Mouse (Mus musculus) heart, embryonic 10.5 days (tissue): Measurements from ENCODE around the gene Prss27. TPM values are rescaled to one million over a fixed set of nuclear protein-coding genes. Genes with fewer than 3 reads are reported as not detected.

Source experiments
- DNase-seq: peaks from one replicate; pipeline ENCODE4 v3.0.0-alpha.2; 2017; ENCODE audit warnings: low spot score
- H3K27ac ChIP-seq: fragments of 300-500 bp; sonication (generic); 2 replicates; pipeline ENCODE4 v1.5.1; 2016; ENCODE audit warnings: mild to moderate bottlenecking
- H3K27me3 ChIP-seq: fragments of 300-500 bp; sonication (generic); 2 replicates; pipeline ENCODE4 v1.6.1; 2016; ENCODE audit warnings: mild to moderate bottlenecking; ENCODE audit not compliant: poor library complexity, insufficient read depth, severe bottlenecking
- H3K36me3 ChIP-seq: fragments of 300-500 bp; sonication (generic); 2 replicates; pipeline ENCODE4 v1.6.1; 2016; ENCODE audit warnings: mild to moderate bottlenecking, moderate library complexity
- H3K4me1 ChIP-seq: fragments of 300-500 bp; sonication (generic); 2 replicates; pipeline ENCODE4 v1.6.1; 2016; ENCODE audit warnings: mild to moderate bottlenecking
- H3K4me3 ChIP-seq: fragments of 300-500 bp; sonication (generic); 2 replicates; pipeline ENCODE4 v1.5.1; 2016; ENCODE audit warnings: mild to moderate bottlenecking, moderate library complexity
- H3K9me3 ChIP-seq: fragments of 300-500 bp; sonication (generic); 2 replicates; pipeline ENCODE4 v1.6.1; 2016; ENCODE audit warnings: mild to moderate bottlenecking, moderate library complexity
- WGBS: fragments of 180-500 bp; shearing (Covaris S2); methylation state at CpG from one replicate; pipeline ENCODE4 v1.1.7; 2016; 5-methylcytosine and 5-hydroxymethylcytosine counted together
- polyA plus RNA-seq: library from polyadenylated mRNA; unstranded; fragments of >200 nt; fragmentation: Nextera tagmentation; extraction: Ambion mirVana; gene quantifications from 2 replicates; pipeline ENCODE4 v1.2.1, GENCODE M21; 2016

Gene Prss27
- polyA plus RNA-seq, 1 experiment from 2014 or later: 0.38 TPM

DNA sequence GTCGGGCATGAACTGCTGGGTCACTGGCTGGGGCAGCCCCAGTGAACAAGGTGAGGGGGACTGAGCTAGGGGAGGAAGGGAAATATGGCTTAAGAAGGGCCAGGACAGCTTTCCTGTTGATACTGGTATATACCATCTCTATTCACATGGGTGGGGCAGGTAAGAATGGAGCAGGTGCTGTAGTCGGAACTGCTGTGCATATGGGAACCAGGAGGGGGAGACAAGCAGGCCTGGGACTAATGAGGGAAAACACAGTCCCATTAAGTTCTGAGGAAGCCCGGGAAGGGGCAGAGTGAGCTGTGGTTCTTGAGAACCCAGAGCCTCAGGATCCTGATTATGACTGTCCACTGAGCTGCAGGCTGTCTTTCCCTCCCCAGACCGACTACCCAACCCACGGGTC is 6.5 kb downstream of the Prss27 start:
- 70% methylated on average over 5 of the region's 5 CpGs for WGBS

DNA sequence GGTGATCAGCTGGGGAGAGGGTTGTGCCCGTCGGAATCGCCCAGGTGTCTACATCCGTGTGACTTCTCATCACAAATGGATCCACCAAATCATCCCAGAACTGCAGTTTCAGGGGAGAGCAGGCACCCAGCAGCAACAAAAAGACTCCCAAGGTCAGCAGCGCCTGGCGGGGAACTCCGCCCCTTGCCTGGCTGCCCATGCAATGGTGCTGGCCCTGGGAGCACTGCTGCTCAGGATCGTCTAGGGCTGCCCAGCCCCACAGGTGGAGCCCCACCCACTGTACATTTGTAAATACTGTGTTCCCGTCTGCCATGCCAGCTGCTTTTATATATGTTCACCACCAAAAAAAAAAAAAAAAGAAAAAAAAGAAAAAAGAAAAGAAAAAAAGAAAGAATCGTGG is 7.7 kb downstream of the Prss27 start:
- no peak for DNase-seq
- Histone ChIP-seq H3K27me3 (no peaks in the 10 kb centered on the region), H3K4me3 (no peak overlapping the region), H3K4me1 (no peaks in the 10 kb centered on the region), H3K36me3 (peaks cover 41% of the 10 kb centered on the region), H3K27ac (no peak overlapping the region), H3K9me3 (no peaks in the 10 kb centered on the region)
- WGBS: 72% methylated on average over 10 of the region's 10 CpGs

More for the DNA sequence above, 6.5 kb downstream of the Prss27 start:
- no peak for DNase-seq
- Histone ChIP-seq H3K27ac (no peak overlapping the region), H3K27me3 (no peaks in the 10 kb centered on the region), H3K36me3 (peaks cover 31% of the 10 kb centered on the region), H3K4me3 (no peak overlapping the region), H3K9me3 (0 out of 2 replicates have a peak, but pooled peaks cover 3% of the 10 kb centered on the region), H3K4me1 (no peaks in the 10 kb centered on the region)

DNA sequence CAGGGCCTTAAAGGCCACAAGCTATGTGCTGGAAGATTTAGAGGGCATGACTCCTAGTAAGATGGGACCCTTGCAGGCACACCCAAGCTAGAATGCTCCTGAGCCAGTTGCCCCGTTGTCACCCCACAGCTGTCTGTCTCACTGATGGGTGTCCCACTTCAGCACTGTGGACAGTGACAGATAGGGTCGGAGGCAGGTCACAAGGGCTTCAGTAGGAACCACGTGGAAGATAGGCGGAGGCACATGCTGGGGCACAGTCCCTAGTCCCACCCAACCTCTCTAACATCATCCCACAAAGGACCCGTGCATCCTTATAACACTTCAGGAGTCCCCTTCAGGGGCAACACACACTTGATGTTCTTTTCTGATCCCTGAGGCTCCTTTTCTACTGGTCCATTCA is 8.1 kb downstream of the Prss27 start:
- Histone ChIP-seq H3K36me3 (peaks cover 45% of the 10 kb centered on the region), H3K4me1 (no peaks in the 10 kb centered on the region), H3K9me3 (no peaks in the 10 kb centered on the region), H3K4me3 (no peak overlapping the region), H3K27me3 (no peaks in the 10 kb centered on the region), H3K27ac (no peak overlapping the region)
- WGBS: 32% methylated on average over 5 of the region's 5 CpGs
- no peak for DNase-seq

GRCm38 (mm10) chr17:24048053-24048452 is 10.1 kb downstream of the Prss27 start:
- 91% methylated on average over 5 of the region's 5 CpGs for WGBS
- Histone ChIP-seq H3K4me1 (no peaks in the 10 kb centered on the region), H3K36me3 (peaks cover 63% of the 10 kb centered on the region), H3K4me3 (no peak overlapping the region), H3K27me3 (no peaks in the 10 kb centered on the region), H3K9me3 (no peaks in the 10 kb centered on the region), H3K27ac (no peak overlapping the region)
- DNase-seq: no peak

- DNase-seq: no peak
- Histone ChIP-seq H3K9me3 (no peaks in the 10 kb centered on the region), H3K36me3 (peaks cover 72% of the 10 kb centered on the region), H3K27me3 (no peaks in the 10 kb centered on the region), H3K27ac (no peak overlapping the region), H3K4me1 (no peaks in the 10 kb centered on the region), H3K4me3 (no peak overlapping the region)
- WGBS: 92% methylated on average over 8 of the region's 8 CpGs
Measured at GRCm38 (mm10) chr17:24049008-24049407, 11.1 kb downstream of the Prss27 start.

- Histone ChIP-seq H3K4me1 (no peaks in the 10 kb centered on the region), H3K36me3 (peaks cover 93% of the 10 kb centered on the region), H3K27ac (no peak overlapping the region), H3K9me3 (no peaks in the 10 kb centered on the region), H3K4me3 (no peak overlapping the region), H3K27me3 (no peaks in the 10 kb centered on the region)
- WGBS: 92% methylated on average over 14 of the region's 14 CpGs
- no peak for DNase-seq
Measured at GRCm38 (mm10) chr17:24056636-24057625, 19.0 kb downstream of the Prss27 start.

GRCm38 (mm10) chr17:24057730-24058245 is 19.8 kb downstream of the Prss27 start:
- no peak for DNase-seq
- Histone ChIP-seq H3K27me3 (no peaks in the 10 kb centered on the region), H3K4me1 (0 out of 2 replicates have a peak, but pooled peaks cover 5% of the 10 kb centered on the region), H3K36me3 (peaks cover 91% of the 10 kb centered on the region), H3K9me3 (no peaks in the 10 kb centered on the region), H3K27ac (no peak overlapping the region), H3K4me3 (no peak overlapping the region)
- 90% methylated on average over 5 of the region's 5 CpGs for WGBS

DNA sequence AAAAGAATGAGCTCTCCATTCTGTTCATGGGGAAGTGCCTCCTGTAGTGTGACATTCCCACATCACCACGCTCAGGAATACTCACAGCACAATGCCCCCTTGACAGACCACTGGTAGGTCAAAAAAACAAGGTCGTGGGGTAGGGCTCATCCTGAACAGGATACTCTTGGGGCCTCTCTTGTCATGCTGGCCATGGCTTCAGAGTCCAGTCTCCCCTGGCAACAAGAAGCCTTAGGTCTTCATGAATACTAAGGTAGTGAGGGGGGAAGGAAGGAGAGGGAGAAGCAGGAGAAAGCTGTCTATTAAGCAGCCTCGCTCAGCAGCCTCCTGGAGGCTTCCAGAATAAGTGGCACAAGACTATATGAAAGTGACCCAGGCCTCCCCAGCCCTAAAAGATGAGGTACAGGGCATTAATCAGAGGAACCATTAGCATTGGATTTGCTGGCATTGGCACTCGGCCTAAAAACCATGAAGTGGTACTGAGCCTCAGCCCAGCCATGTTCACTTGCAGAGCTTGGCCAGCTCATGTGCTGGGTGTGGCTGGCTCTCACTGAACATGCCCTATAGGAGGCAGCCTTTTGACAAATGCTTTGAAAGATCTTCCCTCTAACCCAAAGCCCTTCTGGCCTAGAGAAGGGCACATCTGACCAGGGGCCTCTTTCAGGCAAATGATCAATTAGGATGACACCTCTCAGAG is 24.7 kb downstream of the Prss27 start:
- Histone ChIP-seq H3K9me3 (no peaks in the 10 kb centered on the region), H3K27me3 (no peaks in the 10 kb centered on the region), H3K36me3 (peaks cover 75% of the 10 kb centered on the region), H3K4me3 (no peak overlapping the region), H3K27ac (no peak overlapping the region), H3K4me1 (0 out of 2 replicates have a peak, but pooled peaks cover 7% of the 10 kb centered on the region)
- no peak for DNase-seq
- 71% methylated on average over 4 of the region's 4 CpGs for WGBS

DNA sequence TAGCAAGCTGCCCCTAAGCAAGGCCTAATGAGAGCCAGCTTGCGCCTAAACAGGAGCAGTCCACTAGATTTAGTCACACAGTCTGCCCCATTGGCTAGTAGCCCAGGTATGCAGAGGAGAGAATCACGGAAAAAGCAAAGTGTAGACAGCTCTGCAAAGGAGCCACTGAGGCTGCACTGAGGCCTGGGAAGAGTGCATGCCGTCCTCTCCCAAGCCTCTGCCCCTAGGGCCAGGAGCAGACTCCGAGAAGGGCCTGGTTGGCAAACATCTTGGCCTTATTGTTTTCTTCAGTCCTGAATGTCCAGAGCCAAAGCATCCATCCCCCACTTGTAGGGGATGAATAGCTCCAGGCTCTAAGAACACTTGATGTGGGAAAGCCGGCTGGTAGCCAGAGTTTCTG is 30.3 kb downstream of the Prss27 start:
- 92% methylated on average over 5 of the region's 5 CpGs for WGBS
- Histone ChIP-seq H3K9me3 (no peaks in the 10 kb centered on the region), H3K4me1 (peaks cover 7% of the 10 kb centered on the region), H3K27ac (no peak overlapping the region), H3K27me3 (no peaks in the 10 kb centered on the region), H3K36me3 (peaks cover 43% of the 10 kb centered on the region), H3K4me3 (no peak overlapping the region)
- no peak for DNase-seq

GRCm38 (mm10) chr17:24069531-24069930 is 31.6 kb downstream of the Prss27 start:
- Histone ChIP-seq H3K27ac (no peak overlapping the region), H3K36me3 (peaks cover 34% of the 10 kb centered on the region)
- 85% methylated on average over 3 of the region's 3 CpGs for WGBS

GRCm38 (mm10) chr17:24072919-24073696 is 35.2 kb downstream of the Prss27 start, which contains the start of gene Kctd5:
Kctd5 (minus strand) TSS chr17:24073485.
- Histone ChIP-seq H3K27ac (peak within 1 kb of the TSS; percentile 94), H3K27me3 (no peaks in the 10 kb centered on the region), H3K4me1 (peaks cover 7% of the 10 kb centered on the region), H3K9me3 (no peaks in the 10 kb centered on the region), H3K4me3 (peak within 1 kb of the TSS; percentile 88), H3K36me3 (peaks cover 22% of the 10 kb centered on the region)
- 0% methylated on average over 62 of the region's 62 CpGs for WGBS
- DNase-seq: peak; percentile 96

More at GRCm38 (mm10) chr17:24069531-24069930, 31.6 kb downstream of the Prss27 start:
- no peaks in the 10 kb centered on the region for H3K27me3 ChIP-seq
- no peak overlapping the region for H3K4me3 ChIP-seq
- H3K9me3 ChIP-seq: no peaks in the 10 kb centered on the region
- H3K4me1 ChIP-seq: peaks cover 7% of the 10 kb centered on the region
- no peak for DNase-seq

DNA sequence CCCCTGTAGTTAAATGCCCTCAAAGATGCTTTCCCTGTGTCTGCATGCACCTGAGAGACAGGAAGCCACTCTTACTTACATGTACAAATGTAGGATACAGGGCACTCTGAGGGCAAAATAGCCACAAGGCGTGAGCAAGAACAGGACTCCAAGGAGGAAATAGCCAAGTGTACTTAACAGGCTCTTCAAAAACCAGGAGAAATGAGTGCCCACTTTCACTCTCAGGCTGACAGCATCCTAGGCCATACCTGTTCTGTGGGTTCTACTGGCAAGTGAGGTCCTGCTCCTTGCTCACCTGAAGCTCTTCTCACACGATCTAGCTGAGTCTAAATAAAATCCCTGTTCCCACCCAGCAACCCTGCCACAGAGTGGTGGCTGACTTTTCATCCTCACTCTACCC is 39.2 kb downstream of the Prss27 start:
- Histone ChIP-seq H3K27me3 (no peaks in the 10 kb centered on the region), H3K27ac (no peak overlapping the region), H3K9me3 (no peaks in the 10 kb centered on the region), H3K36me3 (peaks cover 39% of the 10 kb centered on the region), H3K4me1 (peaks cover 3% of the 10 kb centered on the region), H3K4me3 (no peak overlapping the region)
- no peak for DNase-seq
- 81% methylated on average over 2 of the region's 2 CpGs for WGBS
